Mouse (Mus musculus): ENCODE results near the gene Pard3.

Gene Pard3

GRCm38 (mm10) chr8:127243351-127243750 is 179.7 kb downstream of the Pard3 start:
- no peak for DNase-seq (ENCODE audit: low spot score)

GRCm38 (mm10) chr8:127243841-127244240 is 180.1 kb downstream of the Pard3 start:
- DNase-seq (ENCODE audit: low spot score) = no peak

- no peak for DNase-seq (ENCODE audit: low spot score)
These were observed 187.1 kb downstream of the Pard3 start for GRCm38 (mm10) chr8:127250746-127251145.

GRCm38 (mm10) chr8:127251476-127251875 is 187.8 kb downstream of the Pard3 start:
- no peak for DNase-seq (ENCODE audit: low spot score)

GRCm38 (mm10) chr8:127251985-127252384 is 188.3 kb downstream of the Pard3 start:
- no peak for DNase-seq (ENCODE audit: low spot score)

GRCm38 (mm10) chr8:127254625-127255024 is 190.9 kb downstream of the Pard3 start:
- no peak for DNase-seq (ENCODE audit: low spot score)

- DNase-seq (ENCODE audit: low spot score) = no peak
These were observed 193.4 kb downstream of the Pard3 start for GRCm38 (mm10) chr8:127257086-127257485.

- no peak for DNase-seq (ENCODE audit: low spot score)
These were observed 197.4 kb downstream of the Pard3 start for GRCm38 (mm10) chr8:127261051-127261450.

GRCm38 (mm10) chr8:127262026-127262425 is 198.3 kb downstream of the Pard3 start:
- DNase-seq (ENCODE audit: low spot score) = no peak

- DNase-seq (ENCODE audit: low spot score) = no peak
These were observed 198.7 kb downstream of the Pard3 start for GRCm38 (mm10) chr8:127262436-127262835.

GRCm38 (mm10) chr8:127262926-127263325 is 199.2 kb downstream of the Pard3 start:
- no peak for DNase-seq (ENCODE audit: low spot score)

GRCm38 (mm10) chr8:127263457-127263856 is 199.8 kb downstream of the Pard3 start:
- no peak for DNase-seq (ENCODE audit: low spot score)

GRCm38 (mm10) chr8:127264691-127265470 is 201.2 kb downstream of the Pard3 start:
- DNase-seq (ENCODE audit: low spot score) = no peak

GRCm38 (mm10) chr8:127266777-127267176 is 203.1 kb downstream of the Pard3 start:
- no peak for DNase-seq (ENCODE audit: low spot score)

GRCm38 (mm10) chr8:127268239-127269024 is 204.7 kb downstream of the Pard3 start:
- DNase-seq (ENCODE audit: low spot score) = peak; percentile 45

- DNase-seq (ENCODE audit: low spot score) = no peak
These were observed 205.5 kb downstream of the Pard3 start for GRCm38 (mm10) chr8:127269082-127269747.

GRCm38 (mm10) chr8:127271186-127271585 is 207.5 kb downstream of the Pard3 start:
- DNase-seq (ENCODE audit: low spot score) = no peak

- no peak for DNase-seq (ENCODE audit: low spot score)
These were observed 216.7 kb downstream of the Pard3 start for GRCm38 (mm10) chr8:127280299-127280974.

GRCm38 (mm10) chr8:127281035-127281434 is 217.3 kb downstream of the Pard3 start:
- DNase-seq (ENCODE audit: low spot score) = no peak

GRCm38 (mm10) chr8:127284462-127285216 is 220.9 kb downstream of the Pard3 start:
- no peak for DNase-seq (ENCODE audit: low spot score)

GRCm38 (mm10) chr8:127287816-127288215 is 224.1 kb downstream of the Pard3 start:
- DNase-seq (ENCODE audit: low spot score) = no peak
